Mouse (Mus musculus) testis, adult 2 months (tissue): ENCODE data around the gene Nprl3. TPM values are rescaled to one million over a fixed set of nuclear protein-coding genes. Genes with fewer than 3 reads are reported as not detected.

Experiments used
- H3K27ac ChIP-seq: fragments of 200-500 bp; 2 replicates; pipeline ENCODE4 v1.5.1; 2012; ENCODE audit warnings: low read depth, low read length; ENCODE audit not compliant: control insufficient read depth, insufficient read depth
- H3K27me3 ChIP-seq: fragments of 200-500 bp; 2 replicates; pipeline ENCODE4 v1.6.1; 2012; ENCODE audit warnings: mild to moderate bottlenecking, low read length, moderate library complexity; ENCODE audit not compliant: control insufficient read depth, insufficient read depth
- H3K36me3 ChIP-seq: fragments of 200-500 bp; 2 replicates; pipeline ENCODE4 v1.6.1; 2012; ENCODE audit warnings: mild to moderate bottlenecking, low read length; ENCODE audit not compliant: control insufficient read depth, insufficient read depth
- H3K4me1 ChIP-seq: fragments of 200-500 bp; 2 replicates; pipeline ENCODE4 v1.6.1; 2012; ENCODE audit warnings: low read length; ENCODE audit not compliant: control insufficient read depth, insufficient read depth
- H3K4me3 ChIP-seq: fragments of 200-500 bp; 2 replicates; pipeline ENCODE4 v1.5.1; 2012; ENCODE audit warnings: low read depth, mild to moderate bottlenecking, low read length, moderate library complexity, mixed read lengths; ENCODE audit not compliant: control insufficient read depth
- CTCF ChIP-seq: fragments of 200-500 bp; IDR thresholded peaks from 2 replicates; pipeline ENCODE4 v1.5.1; 2012; ENCODE audit warnings: low read depth, mild to moderate bottlenecking, inconsistent platforms, low read length, moderate library complexity; ENCODE audit not compliant: control insufficient read depth, insufficient read depth, insufficient replicate concordance
- POLR2A ChIP-seq: fragments of 200-500 bp; IDR thresholded peaks from 2 replicates; pipeline ENCODE4 v1.6.1; 2012; ENCODE audit warnings: low read depth, mild to moderate bottlenecking, inconsistent platforms, low read length, moderate library complexity; ENCODE audit not compliant: control insufficient read depth
- polyA plus RNA-seq: library from polyadenylated mRNA; depleted of rRNA; stranded (reverse); fragments of >200 nt; gene quantifications from 2 replicates; pipeline ENCODE4 v1.2.3, GENCODE M21; 2012

Gene Nprl3
- polyA plus RNA-seq, 1 experiment, result 61.4 TPM

DNA sequence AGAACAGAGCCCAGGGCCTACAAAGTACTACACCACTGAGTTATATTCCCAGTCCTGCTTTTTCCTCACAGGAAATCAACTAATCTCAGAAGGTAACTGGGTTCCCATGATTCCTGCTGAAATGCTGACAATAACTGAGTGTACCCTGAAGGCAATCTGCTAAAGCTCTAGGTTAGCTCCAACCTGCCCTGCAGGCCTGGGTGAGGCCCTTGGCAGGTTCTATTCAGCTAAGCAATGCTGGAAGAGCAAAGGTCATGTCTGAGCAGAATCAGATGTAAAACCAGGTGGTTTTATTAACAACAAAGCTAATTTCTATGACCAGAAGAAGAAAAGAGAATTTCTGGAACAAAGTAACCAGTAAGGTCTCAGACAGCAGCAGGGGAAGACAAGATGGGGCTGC is 26.1 kb downstream of the Nprl3 start:
- Histone ChIP-seq H3K27me3 (no peaks in the 10 kb centered on the region), H3K4me3 (no peak overlapping the region), H3K27ac (no peak overlapping the region), H3K36me3 (peaks cover 3% of the 10 kb centered on the region; the same call in 1 of the 2 replicates), H3K4me1 (no peaks in the 10 kb centered on the region)
- TF ChIP-seq CTCF, result no peak
- TF ChIP-seq POLR2A, result no peak

DNA sequence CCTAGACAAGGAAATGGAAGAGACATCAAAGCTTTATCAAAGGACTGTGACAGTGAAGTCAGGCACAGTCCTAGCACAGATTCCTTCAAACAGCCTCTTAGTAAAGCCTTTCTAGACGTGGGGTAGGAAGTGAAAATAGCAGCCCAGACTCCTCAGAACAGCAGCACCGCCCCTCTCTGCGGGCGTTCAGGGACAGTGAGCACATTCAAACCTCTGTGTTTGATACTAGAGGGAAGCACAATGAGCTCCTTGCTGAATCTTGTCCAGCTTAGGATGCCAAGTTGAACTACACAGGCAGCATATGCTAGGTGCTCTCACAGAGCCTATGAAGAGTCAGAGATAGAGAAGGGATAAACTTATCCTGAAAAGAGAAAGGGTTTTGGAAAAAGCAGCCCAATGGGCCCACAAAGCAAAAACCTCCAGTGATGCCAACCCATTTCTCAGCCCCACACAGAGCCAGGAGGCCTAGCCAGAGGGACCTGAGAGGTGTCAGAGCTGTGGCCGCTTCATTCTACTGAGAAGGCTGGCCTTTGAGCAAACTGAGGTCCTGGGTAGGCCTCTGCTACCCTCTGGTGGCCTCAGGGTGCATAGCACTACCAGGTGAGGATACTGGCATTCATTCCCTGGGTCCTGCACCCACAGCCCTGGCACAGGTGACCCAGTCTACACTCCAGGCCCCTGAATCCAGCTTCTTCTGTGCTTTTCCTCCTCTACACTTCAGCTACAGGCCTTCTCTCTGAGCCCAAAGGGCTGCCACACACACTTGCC is 29.2 kb downstream of the Nprl3 start:
- Histone ChIP-seq H3K27ac (no peak overlapping the region), H3K4me1 (no peaks in the 10 kb centered on the region), H3K36me3 (peaks cover 3% of the 10 kb centered on the region; the same call in 1 of the 2 replicates), H3K27me3 (no peaks in the 10 kb centered on the region), H3K4me3 (no peak overlapping the region)
- no peak for TF ChIP-seq POLR2A
- TF ChIP-seq CTCF, result peak; percentile 82

GRCm38 (mm10) chr11:32237411-32237795 is 30.1 kb downstream of the Nprl3 start:
- no peaks in the 10 kb centered on the region for H3K4me1 ChIP-seq
- no peak overlapping the region for H3K4me3 ChIP-seq
- H3K27me3 ChIP-seq, result no peaks in the 10 kb centered on the region
- no peak overlapping the region for H3K27ac ChIP-seq
- TF ChIP-seq POLR2A (no peak), CTCF (no peak)
- H3K36me3 ChIP-seq, result peaks cover 3% of the 10 kb centered on the region

- Histone ChIP-seq H3K27me3 (no peaks in the 10 kb centered on the region), H3K36me3 (peaks cover 3% of the 10 kb centered on the region), H3K4me1 (no peaks in the 10 kb centered on the region), H3K27ac (no peak overlapping the region), H3K4me3 (no peak overlapping the region)
- no peak for TF ChIP-seq POLR2A
- TF ChIP-seq CTCF, result peak; percentile 34; the same call in 1 of the 2 replicates
Measured at GRCm38 (mm10) chr11:32236712-32237410, 30.6 kb downstream of the Nprl3 start.

DNA sequence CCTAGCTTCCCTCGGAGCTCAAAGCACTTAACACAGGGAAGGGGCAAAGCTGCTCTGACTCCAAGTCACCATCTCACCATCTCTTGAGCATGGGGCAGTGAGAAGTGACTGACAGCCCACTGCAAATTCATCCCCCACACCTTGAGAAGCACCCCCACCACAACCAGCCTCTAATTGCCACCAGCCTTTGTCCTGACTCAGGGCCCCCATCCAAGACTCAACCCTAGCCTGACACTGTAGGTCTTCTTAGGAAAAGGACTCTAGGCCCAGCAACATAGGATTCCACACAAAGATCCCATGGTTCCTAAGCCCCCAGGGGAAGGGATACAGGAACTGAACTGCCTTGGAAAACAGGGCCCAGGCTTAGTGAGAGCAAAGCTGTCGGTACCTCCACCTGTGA is 31.4 kb downstream of the Nprl3 start:
- Histone ChIP-seq H3K36me3 (peaks cover 3% of the 10 kb centered on the region), H3K4me3 (no peak overlapping the region), H3K27ac (no peak overlapping the region), H3K27me3 (no peaks in the 10 kb centered on the region), H3K4me1 (no peaks in the 10 kb centered on the region)
- TF ChIP-seq POLR2A (no peak), CTCF (no peak)

DNA sequence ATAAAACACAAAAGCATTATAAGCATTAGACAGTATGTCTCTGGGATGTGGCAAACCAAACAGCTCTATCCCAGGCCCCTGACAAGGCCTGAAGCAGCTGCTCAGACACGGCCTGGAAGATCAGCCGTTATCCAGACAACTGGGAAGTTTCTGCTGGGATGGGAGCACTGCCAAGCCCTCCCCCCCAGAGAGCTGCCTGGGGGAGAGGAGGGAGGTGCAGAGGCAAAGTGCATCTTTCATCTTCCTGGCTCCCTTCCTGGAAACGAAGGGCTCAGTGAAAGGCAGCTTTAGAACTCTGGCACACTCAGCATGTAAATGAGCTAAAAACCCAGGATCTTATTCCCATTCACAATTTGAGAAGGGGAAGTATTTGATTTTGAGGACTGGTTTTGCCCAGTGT is 31.9 kb downstream of the Nprl3 start:
- TF ChIP-seq CTCF, result no peak
- no peak for TF ChIP-seq POLR2A
- Histone ChIP-seq H3K36me3 (peaks cover 3% of the 10 kb centered on the region), H3K27me3 (no peaks in the 10 kb centered on the region), H3K4me1 (no peaks in the 10 kb centered on the region), H3K27ac (no peak overlapping the region), H3K4me3 (no peak overlapping the region)

DNA sequence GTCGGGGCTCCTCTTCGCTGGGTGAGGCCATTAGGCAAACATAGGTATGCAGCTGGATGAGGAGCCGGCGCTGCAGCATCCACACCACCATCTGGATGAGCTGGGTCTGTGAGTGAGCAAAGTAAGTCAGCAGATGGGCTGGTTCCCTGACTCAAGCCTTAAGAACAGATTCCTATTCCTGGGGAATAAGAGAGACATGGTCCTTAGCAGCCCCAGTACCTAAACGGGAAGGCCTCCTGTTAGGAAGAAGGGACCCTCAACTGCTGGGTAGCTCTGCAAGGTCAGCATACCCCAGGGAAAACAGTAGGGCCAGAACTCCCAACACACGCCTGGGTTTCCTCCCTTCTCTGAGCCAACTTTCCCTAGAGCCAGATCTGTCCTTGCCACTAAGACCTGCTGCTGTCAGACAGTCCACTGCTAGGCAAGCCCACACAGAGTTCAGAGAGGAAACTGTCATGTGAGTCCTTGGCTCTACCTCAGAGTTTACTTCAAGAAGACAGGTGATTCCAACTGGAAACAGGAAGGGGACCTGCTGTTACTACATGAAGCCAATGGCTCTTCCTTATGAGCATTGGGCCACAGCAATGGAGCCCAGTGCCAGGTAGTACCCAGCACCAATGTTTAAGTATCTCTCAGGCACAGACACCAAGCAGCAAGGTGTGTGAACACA is 32.6 kb downstream of the Nprl3 start:
- Histone ChIP-seq H3K4me1 (no peaks in the 10 kb centered on the region), H3K36me3 (peaks cover 3% of the 10 kb centered on the region), H3K27me3 (no peaks in the 10 kb centered on the region), H3K27ac (no peak overlapping the region), H3K4me3 (no peak overlapping the region)
- TF ChIP-seq POLR2A (no peak), CTCF (no peak)
